Mouse (Mus musculus) neural tube, postnatal 0 days (tissue): ENCODE data around the gene Zfp382. TPM values are rescaled to one million over a fixed set of nuclear protein-coding genes. Genes with fewer than 3 reads are reported as not detected.

Experiments
- microRNA-seq: library from miRNA; unstranded; fragments of <30 nt; microRNA quantifications from one replicate; pipeline ENCODE4, GENCODE M21; 2016
- polyA plus RNA-seq: library from polyadenylated mRNA; unstranded; fragments of >200 nt; fragmentation: Nextera tagmentation; extraction: Ambion mirVana; gene quantifications from 2 replicates; pipeline ENCODE4 v1.2.1, GENCODE M21; 2015

Zfp382 gene
- polyA plus RNA-seq = 13.8 and 20.1 TPM in 2 replicates

GRCm38 (mm10) chr7:30121308-30122187 lies at the start of gene Zfp382:
Gene Zfp382 (plus strand): TSS chr7:30121942.

GRCm38 (mm10) chr7:30072146-30073028 lies 49.4 kb upstream of the Zfp382 start, which contains the start of gene Zfp82:
Gene Zfp82 (minus strand): TSS chr7:30072900.

GRCm38 (mm10) chr7:30090092-30090969 lies 31.4 kb upstream of the Zfp382 start, which contains the start of the genes Gm26920 and Zfp566:
Gene Gm26920 (minus strand): TSS chr7:30090410.
Gene Zfp566 (minus strand): TSS chr7:30090527.

GRCm38 (mm10) chr7:30094646-30095429 lies 26.9 kb upstream of the Zfp382 start, which contains the start of gene Zfp260:
Gene Zfp260 (plus strand): TSS chr7:30094777.

GRCm38 (mm10) chr7:30169583-30170282 lies 48.0 kb downstream of the Zfp382 start, which contains the start of gene Zfp146:
Gene Zfp146 (minus strand): TSS chr7:30169750.

GRCm38 (mm10) chr7:30183879-30184289 lies 62.1 kb downstream of the Zfp382 start, which contains the start of gene Cox7a1:
Gene Cox7a1 (plus strand): TSS chr7:30184144.

Small RNA genes lying within 50 kb of the gene (microRNA-seq; reads per million reads assigned to microRNA genes)
- gene Gm23368 = not detected

Other genes starting within 250 kb of the Zfp382 start
- gene Zfp27, start 215.4 kb upstream of the Zfp382 start, polyA plus RNA-seq = 9.3 and 9.5 TPM in 2 replicates
- 3.9 and 4.0 TPM in 2 replicates for gene Zfp383, start 213.7 kb upstream of the Zfp382 start, polyA plus RNA-seq
- 14.1 and 18.0 TPM in 2 replicates for gene Zfp74, start 167.9 kb upstream of the Zfp382 start, polyA plus RNA-seq
- gene Zfp568, start 138.0 kb upstream of the Zfp382 start, polyA plus RNA-seq = 3.5 and 3.8 TPM in 2 replicates
- 7.7 and 8.9 TPM in 2 replicates for gene Zfp14, start 70.6 kb upstream of the Zfp382 start, polyA plus RNA-seq
- gene Zfp82, start 49.0 kb upstream of the Zfp382 start, polyA plus RNA-seq = 6.1 and 7.4 TPM in 2 replicates
- gene Gm26920, start 31.5 kb upstream of the Zfp382 start, polyA plus RNA-seq = 1.3 TPM in 1 of 2 replicates, not detected in the other
- 14.9 and 16.5 TPM in 2 replicates for gene Zfp566, start 31.4 kb upstream of the Zfp382 start, polyA plus RNA-seq
- 43.7 and 49.3 TPM in 2 replicates for gene Zfp260, start 27.2 kb upstream of the Zfp382 start, polyA plus RNA-seq
- gene Zfp146, start 47.8 kb downstream of the Zfp382 start, polyA plus RNA-seq = 7.4 and 8.8 TPM in 2 replicates
- gene Cox7a1, start 62.2 kb downstream of the Zfp382 start, polyA plus RNA-seq = 5.8 and 7.4 TPM in 2 replicates
- 112 and 118 TPM in 2 replicates for gene Capns1, start 76.9 kb downstream of the Zfp382 start, polyA plus RNA-seq
- 188 and 198 TPM in 2 replicates for gene Polr2i, start 110.0 kb downstream of the Zfp382 start, polyA plus RNA-seq
- gene Tbcb, start 110.3 kb downstream of the Zfp382 start, polyA plus RNA-seq = 477 and 510 TPM in 2 replicates
- not detected in 2 replicates for gene Ovol3, start 113.8 kb downstream of the Zfp382 start, polyA plus RNA-seq
- 0.57 and 0.79 TPM in 2 replicates for gene Thap8, start 158.2 kb downstream of the Zfp382 start, polyA plus RNA-seq
- gene Wdr62, start 158.5 kb downstream of the Zfp382 start, polyA plus RNA-seq = 3.5 TPM in 2 replicates
- gene Clip3, start 169.8 kb downstream of the Zfp382 start, polyA plus RNA-seq = 106 and 124 TPM in 2 replicates
- gene Alkbh6, start 186.8 kb downstream of the Zfp382 start, polyA plus RNA-seq = 129 and 146 TPM in 2 replicates
- gene Syne4, start 192.9 kb downstream of the Zfp382 start, polyA plus RNA-seq = 12.1 and 14.5 TPM in 2 replicates
- gene E130208F15Rik, start 199.8 kb downstream of the Zfp382 start, polyA plus RNA-seq = not detected in 2 replicates
- gene Sdhaf1, start 202.0 kb downstream of the Zfp382 start, polyA plus RNA-seq = 20.0 and 20.8 TPM in 2 replicates
- gene Lrfn3, start 240.8 kb downstream of the Zfp382 start, polyA plus RNA-seq = 17.5 and 17.7 TPM in 2 replicates